8 mouse cellular contexts compared by ENCODE assay signal in the genomic region with DNA sequence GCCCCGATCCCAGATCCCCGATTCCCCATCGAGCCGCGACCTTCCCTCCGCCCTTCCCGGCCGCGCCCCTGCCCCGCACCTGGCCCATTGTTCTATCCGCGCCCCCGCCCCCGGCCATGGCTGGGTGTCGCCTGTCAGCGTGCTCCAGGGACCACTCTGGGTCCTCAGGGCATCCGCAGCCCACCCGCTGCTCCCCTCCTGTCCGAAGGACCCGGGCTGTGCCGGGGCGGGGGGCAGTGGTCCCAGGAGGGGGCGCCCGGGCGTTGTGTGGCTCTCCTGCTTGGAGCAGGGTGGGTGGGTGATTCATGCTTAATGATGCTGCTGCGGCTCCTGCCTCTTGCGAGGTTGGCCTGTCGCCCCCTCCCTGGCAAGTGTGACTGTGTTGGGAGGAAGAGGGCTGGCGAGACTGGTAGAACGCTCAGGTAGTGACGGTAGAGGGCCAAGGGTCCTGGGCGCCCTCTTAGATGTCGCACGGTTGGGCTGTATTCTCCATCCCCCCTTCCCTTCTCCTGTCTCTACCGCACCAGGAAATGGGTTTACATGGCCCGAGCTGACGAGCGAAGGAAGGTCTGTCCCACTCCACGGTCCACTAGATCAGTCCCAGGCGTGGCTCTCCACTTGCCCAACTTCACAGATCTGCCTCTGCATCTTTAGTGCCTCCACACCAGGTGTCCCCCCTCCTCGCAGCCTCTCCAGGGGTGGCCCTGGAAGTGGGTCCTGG. TPM values are rescaled to one million over a fixed set of nuclear protein-coding genes. Genes with fewer than 3 reads are reported as not detected.
DNase-seq lines count a peak whose midpoint lies in the region; ATAC-seq and TF ChIP-seq lines count a peak whose summit lies in the region.

No protein-coding gene starts in this region.

- 3% methylated on average over 41 of the region's 41 CpGs for WGBS in thymus, adult 2 months
- WGBS in forebrain, embryonic 16.5 days = under 1% methylated on average over 41 of the region's 41 CpGs
- whole genome bisulfite sequencing in limb, embryonic 11.5 days = under 1% methylated on average over 41 of the region's 41 CpGs
- WGBS in neural tube, embryonic 15.5 days = under 1% methylated on average over 39 of the region's 41 CpGs

- peak overlapping the region; percentile 94 for H3K9ac ChIP-seq in forebrain, embryonic 16.5 days (replicated peaks; ENCODE audit: low read depth, low read length)
- peak overlapping the region; percentile 94 for H3K9ac ChIP-seq in limb, embryonic 11.5 days (ENCODE audit: low read length)
- H3K9ac ChIP-seq in neural tube, embryonic 15.5 days (replicated peaks) = peak overlapping the region; percentile 99

- ATAC-seq in erythroblast, adult 5-6 weeks (replicated peaks; ENCODE audit: low FRiP score, poor library complexity, severe bottlenecking) = no peak
- peak; percentile 50 for ATAC-seq in forebrain, embryonic 16.5 days
- peak; percentile 42; the same call in 1 of the 2 replicates for ATAC-seq in limb, embryonic 11.5 days (ENCODE audit: insufficient number of reproducible peaks, low FRiP score, low TSS enrichment, low read depth)
- peak; percentile 56 for ATAC-seq in neural tube, embryonic 15.5 days (ENCODE audit: low FRiP score)

- peak; percentile 18 for DNase-seq in thymus, adult 2 months
- no peak for DNase-seq in thymus, adult 18-20 months
- DNase-seq in limb, embryonic 11.5 days (ENCODE audit: low spot score) = peak; percentile 75
- no peak for DNase-seq in spleen, adult 18-20 months

- peak overlapping the region; percentile 16 for H3K4me3 ChIP-seq in erythroblast, embryonic 14.5 days (replicated peaks)
- peak overlapping the region; percentile 55 for H3K4me3 ChIP-seq in thymus, adult 2 months (ENCODE audit: control insufficient read depth, insufficient read depth, low read length)
- H3K4me3 ChIP-seq in forebrain, embryonic 16.5 days (replicated peaks; ENCODE audit: low read length) = peak overlapping the region; percentile 73
- H3K4me3 ChIP-seq in limb, embryonic 11.5 days (ENCODE audit: low read depth, low read length) = peak overlapping the region; percentile 86
- peak overlapping the region; percentile 88 for H3K4me3 ChIP-seq in neural tube, embryonic 15.5 days (replicated peaks)

- TF ChIP-seq POLR2A in thymus, adult 2 months (IDR thresholded peaks at IDR 0.05; ENCODE audit: control insufficient read depth, extremely low read depth, insufficient read depth, low read length, poor library complexity) = no peak

- no peaks in the 10 kb centered on the region for H3K9me3 ChIP-seq in erythroblast, embryonic 14.5 days (ENCODE audit: control insufficient read depth, low read length)
- H3K9me3 ChIP-seq in forebrain, embryonic 16.5 days (ENCODE audit: control insufficient read depth, low read length) = no peaks in the 10 kb centered on the region
- no peaks in the 10 kb centered on the region for H3K9me3 ChIP-seq in limb, embryonic 11.5 days (ENCODE audit: control insufficient read depth, low read length)
- no peaks in the 10 kb centered on the region for H3K9me3 ChIP-seq in neural tube, embryonic 15.5 days (replicated peaks)

- H3K4me1 ChIP-seq in erythroblast, embryonic 14.5 days (ENCODE audit: control insufficient read depth) = no peaks in the 10 kb centered on the region
- peaks cover 16% of the 10 kb centered on the region for H3K4me1 ChIP-seq in thymus, adult 2 months (replicated peaks; ENCODE audit: control insufficient read depth, insufficient read depth, low read length)
- H3K4me1 ChIP-seq in forebrain, embryonic 16.5 days (replicated peaks; ENCODE audit: control insufficient read depth, insufficient read depth, low read length) = peaks cover 29% of the 10 kb centered on the region
- peaks cover 20% of the 10 kb centered on the region for H3K4me1 ChIP-seq in limb, embryonic 11.5 days (ENCODE audit: control insufficient read depth, insufficient read depth, low read length)
- peaks cover 62% of the 10 kb centered on the region for H3K4me1 ChIP-seq in neural tube, embryonic 15.5 days

- H3K4me2 ChIP-seq in forebrain, embryonic 16.5 days (ENCODE audit: low read length) = peak overlapping the region; percentile 83
- peak overlapping the region; percentile 84 for H3K4me2 ChIP-seq in limb, embryonic 11.5 days (ENCODE audit: low read depth, severe bottlenecking)
- H3K4me2 ChIP-seq in neural tube, embryonic 15.5 days = peak overlapping the region; percentile 84

- H3K27ac ChIP-seq in thymus, adult 2 months (ENCODE audit: control insufficient read depth, insufficient read depth, low read length) = no peak overlapping the region
- peak overlapping the region; percentile 80 for H3K27ac ChIP-seq in forebrain, embryonic 16.5 days (ENCODE audit: low read length)
- peak overlapping the region; percentile 78 for H3K27ac ChIP-seq in limb, embryonic 11.5 days (replicated peaks; ENCODE audit: low read depth, low read length)
- H3K27ac ChIP-seq in neural tube, embryonic 15.5 days (replicated peaks) = peak overlapping the region; percentile 87

- no peaks in the 10 kb centered on the region for H3K36me3 ChIP-seq in erythroblast, embryonic 14.5 days (ENCODE audit: control insufficient read depth)
- H3K36me3 ChIP-seq in thymus, adult 2 months (ENCODE audit: control insufficient read depth, insufficient read depth, low read length) = no peaks in the 10 kb centered on the region
- H3K36me3 ChIP-seq in forebrain, embryonic 16.5 days (ENCODE audit: control insufficient read depth, insufficient read depth) = no peaks in the 10 kb centered on the region
- H3K36me3 ChIP-seq in limb, embryonic 11.5 days (ENCODE audit: control insufficient read depth, insufficient read depth, low read length) = no peaks in the 10 kb centered on the region
- 0 out of 2 replicates have a peak, but pooled peaks cover 3% of the 10 kb centered on the region for H3K36me3 ChIP-seq in neural tube, embryonic 15.5 days

- TF ChIP-seq CTCF in thymus, adult 2 months (IDR thresholded peaks at IDR 0.05; ENCODE audit: borderline replicate concordance, control insufficient read depth, extremely low read depth, insufficient read depth, low read length, poor library complexity) = no peak

- H3K27me3 ChIP-seq in erythroblast, embryonic 14.5 days (ENCODE audit: control insufficient read depth) = peaks cover 62% of the 10 kb centered on the region
- H3K27me3 ChIP-seq in thymus, adult 2 months (ENCODE audit: control insufficient read depth, insufficient read depth, low read length) = peaks cover 17% of the 10 kb centered on the region
- no peaks in the 10 kb centered on the region for H3K27me3 ChIP-seq in forebrain, embryonic 16.5 days (replicated peaks; ENCODE audit: control insufficient read depth, insufficient read depth, low read length)
- H3K27me3 ChIP-seq in limb, embryonic 11.5 days (ENCODE audit: control insufficient read depth, insufficient read depth, low read length) = no peaks in the 10 kb centered on the region
- H3K27me3 ChIP-seq in neural tube, embryonic 15.5 days (replicated peaks) = no peaks in the 10 kb centered on the region

RNA-seq across cellular contexts. Expression of a gene that starts 0.8 kb away (rescaled TPM):
- not detected in 2 replicates for polyA plus RNA-seq in erythroblast, embryonic 14.5 days (2012)
- not detected in 2 replicates for total RNA-seq in erythroblast, adult 5-6 weeks (2015; ENCODE audit: low replicate concordance)
- total RNA-seq in erythroblast, adult 5-6 weeks (2017; ENCODE audit: low replicate concordance) = not detected in 2 replicates
- 2.4 and 2.5 TPM in 2 replicates for polyA plus RNA-seq in thymus, adult 2 months (2012; rRNA removed)
- 112 and 119 TPM in 2 replicates for polyA plus RNA-seq in forebrain, embryonic 16.5 days (2015; fragmentation: Nextera tagmentation; extraction: Ambion mirVana)
- 59.6 and 61.9 TPM in 2 replicates for polyA plus RNA-seq in limb, embryonic 11.5 days (2014; fragmentation: Nextera tagmentation; extraction: Ambion mirVana)
- 145 and 179 TPM in 2 replicates for polyA plus RNA-seq in neural tube, embryonic 15.5 days (2015; fragmentation: Nextera tagmentation; extraction: Ambion mirVana)

Comparison
In these comparisons a context has a peak if more than half of its experiments do, and no peak if none do; other contexts are left out.
1. DNase-seq: peak in thymus, adult 2 months (single experiment) and limb, embryonic 11.5 days (single experiment); none in thymus, adult 18-20 months (0 of 2) and spleen, adult 18-20 months (0 of 2).
2. H3K4me3 ChIP-seq: peak in every context shown above with its lines; median percentile 88 in neural tube, embryonic 15.5 days; 86 in limb, embryonic 11.5 days; 73 in forebrain, embryonic 16.5 days; 55 in thymus, adult 2 months; 16 in erythroblast, embryonic 14.5 days.
3. RNA of a gene that starts 0.8 kb away (polyA plus RNA-seq): 145 to 179 TPM in neural tube, embryonic 15.5 days, 112 to 119 TPM in forebrain, embryonic 16.5 days and 59.6 to 61.9 TPM in limb, embryonic 11.5 days; 2.4 to 2.5 TPM in thymus, adult 2 months and not detected in erythroblast, embryonic 14.5 days; every median in the first group is over 10 times any median in the second.
4. Peak in every context shown above with its lines, with median percentiles within 50 percentile points of each other: H3K4me2 ChIP-seq and H3K9ac ChIP-seq.